Mouse (Mus musculus) cerebellum, postnatal 14 days (tissue): ENCODE results near the gene Fyn.

Source experiments
- DNase-seq, 2 experiments: peaks; one replicate each; pipeline ENCODE4 v3.0.0; 2021; ENCODE audit warnings: mixed read lengths in 2 of 2

Gene Fyn

DNA sequence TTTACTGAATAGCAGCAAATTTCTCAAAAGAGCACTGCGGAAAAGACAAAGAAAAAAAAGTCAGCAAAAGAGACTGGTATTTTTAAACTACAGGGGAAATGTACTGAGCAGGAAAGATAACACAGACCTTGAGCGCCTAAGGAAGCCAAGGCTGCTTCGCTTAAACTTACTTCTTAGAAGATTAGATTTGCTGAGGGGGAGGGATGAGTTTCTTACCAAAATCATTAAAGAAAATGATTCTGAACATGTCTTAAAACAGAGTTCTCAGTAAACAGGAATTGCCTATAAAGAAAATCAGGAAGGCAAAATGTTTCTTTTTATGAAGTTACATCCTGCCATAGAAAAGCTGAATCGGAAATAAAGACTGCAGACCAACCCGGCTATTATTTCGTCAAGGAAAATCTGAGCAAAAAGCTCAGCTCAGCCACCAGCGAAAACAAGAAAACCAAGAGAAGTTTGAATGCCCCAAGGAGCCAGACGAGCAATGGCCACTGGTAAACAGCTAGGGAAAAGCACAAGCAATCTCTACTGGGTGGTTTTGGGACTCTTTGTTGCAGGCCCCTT, at the start of gene Fyn:
TSS of gene Fyn (plus strand) at position 284 of the 564 bp plus-strand sequence.
- no peak for DNase-seq

DNA sequence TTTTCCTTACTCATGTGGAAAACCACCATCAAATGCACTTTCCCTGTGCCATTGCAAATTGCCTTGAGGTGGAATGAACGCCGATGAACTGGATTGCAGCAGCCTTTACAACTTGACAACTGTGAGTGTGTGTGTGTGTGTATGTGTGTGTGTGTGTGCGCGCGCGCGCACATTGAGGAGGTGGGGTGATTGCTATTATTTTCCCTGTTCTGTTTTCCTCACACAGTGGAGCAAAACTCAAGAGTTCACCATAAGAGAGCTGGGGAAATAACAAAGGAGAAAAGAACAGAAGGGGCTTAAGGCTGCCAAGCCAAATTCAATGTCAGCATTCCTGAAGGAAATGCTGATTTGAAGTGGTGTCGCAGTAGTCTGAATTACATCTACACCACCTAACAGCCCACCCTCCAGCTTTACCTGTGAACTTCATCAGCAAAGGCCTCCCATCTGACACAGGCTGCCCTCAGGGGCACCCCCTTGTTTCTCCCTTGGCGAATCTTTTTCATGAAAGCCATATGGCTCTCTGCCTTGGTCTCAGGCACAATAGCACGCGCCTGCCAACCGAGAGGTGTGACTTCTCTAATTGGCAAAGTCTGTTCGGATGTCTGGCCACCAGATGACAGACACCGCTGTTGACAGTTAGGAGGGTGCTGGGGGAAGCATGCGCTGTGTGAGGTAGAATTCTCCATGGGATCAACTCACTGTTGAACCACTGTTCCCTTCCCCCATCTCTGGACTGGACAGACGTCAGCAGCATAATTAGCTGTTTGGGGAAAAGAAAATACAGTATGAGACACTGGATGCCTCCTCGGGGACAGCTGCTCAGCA, 47.6 kb upstream of the Fyn start:
- peak; percentile 58 to 59 for DNase-seq

DNA sequence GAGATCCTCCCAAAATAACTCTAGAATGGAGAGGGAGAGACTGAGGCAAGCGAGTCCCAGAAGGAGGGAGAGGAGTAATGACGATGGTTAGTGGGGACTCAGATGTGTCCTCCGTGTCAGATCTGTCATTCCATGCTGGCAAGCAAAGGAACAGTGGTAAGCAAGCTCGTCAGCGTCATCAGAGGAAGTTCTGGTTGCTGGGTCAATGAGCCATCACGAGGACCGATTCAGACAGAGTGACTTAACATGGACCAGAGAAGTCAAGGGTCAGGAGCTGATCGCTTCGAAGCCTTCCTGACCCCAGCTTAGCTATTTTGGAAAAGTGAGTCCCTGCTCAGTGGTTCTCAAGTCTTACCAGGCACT, 47.1 kb upstream of the Fyn start:
- no peak for DNase-seq

DNA sequence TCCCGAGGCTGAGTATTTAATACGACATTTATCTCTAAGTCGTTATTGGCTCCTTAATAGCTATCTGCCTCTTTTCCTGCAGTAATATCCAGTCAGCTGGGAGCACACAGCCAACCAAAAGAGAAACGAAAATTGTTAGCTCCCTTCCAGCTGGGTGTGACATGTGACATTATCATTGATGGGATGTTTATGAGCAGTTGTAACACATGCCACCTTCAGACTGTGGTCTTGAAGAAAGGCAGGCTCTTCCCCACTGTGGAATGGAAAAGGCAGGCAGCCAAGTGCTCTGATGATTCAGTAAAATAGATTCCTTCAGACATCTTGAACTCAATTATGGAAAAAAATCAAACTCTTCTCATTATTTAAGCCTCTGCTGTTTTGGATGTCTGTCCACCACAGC, 46.5 kb upstream of the Fyn start:
- DNase-seq = peak; percentile 10 to 29

DNA sequence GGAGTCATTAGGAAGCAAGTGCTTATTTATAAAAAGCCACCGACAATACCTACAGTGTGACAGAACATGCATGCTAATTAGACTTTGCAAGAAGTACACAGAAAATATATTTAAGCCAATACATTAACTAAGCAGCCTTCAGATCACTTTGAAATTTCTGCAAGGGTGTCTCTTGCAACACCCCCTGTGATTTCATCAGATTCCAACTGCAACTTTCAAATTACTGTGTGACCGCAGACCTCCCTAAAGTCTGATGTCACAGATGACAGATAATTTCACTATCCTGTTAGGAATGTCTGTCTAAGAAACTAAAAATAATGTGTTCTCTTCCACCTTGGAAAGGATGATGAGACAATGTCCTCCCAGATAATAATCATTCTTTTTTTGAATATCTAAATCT, 44.4 kb upstream of the Fyn start:
- DNase-seq = no peak

DNA sequence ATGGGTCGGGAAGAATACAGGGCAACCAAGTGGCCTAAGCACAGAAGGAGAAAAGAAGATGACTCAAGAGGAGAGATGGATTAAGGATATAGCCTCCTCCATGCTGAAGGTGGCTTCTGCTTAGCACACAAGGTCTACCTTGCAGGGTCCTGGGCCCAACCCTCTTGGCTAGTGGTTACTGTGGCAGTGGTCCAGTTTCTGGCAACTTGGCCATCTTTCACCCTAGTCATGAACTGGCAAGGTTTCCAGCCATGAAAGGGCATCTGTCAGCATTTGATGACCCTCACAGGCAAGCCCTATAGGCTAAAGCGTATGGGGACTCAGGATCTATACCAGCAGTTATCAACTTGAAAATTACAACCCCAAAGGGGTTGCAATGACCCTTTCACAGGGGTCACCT, 40.0 kb upstream of the Fyn start:
- peak; percentile 43 to 45 for DNase-seq

DNA sequence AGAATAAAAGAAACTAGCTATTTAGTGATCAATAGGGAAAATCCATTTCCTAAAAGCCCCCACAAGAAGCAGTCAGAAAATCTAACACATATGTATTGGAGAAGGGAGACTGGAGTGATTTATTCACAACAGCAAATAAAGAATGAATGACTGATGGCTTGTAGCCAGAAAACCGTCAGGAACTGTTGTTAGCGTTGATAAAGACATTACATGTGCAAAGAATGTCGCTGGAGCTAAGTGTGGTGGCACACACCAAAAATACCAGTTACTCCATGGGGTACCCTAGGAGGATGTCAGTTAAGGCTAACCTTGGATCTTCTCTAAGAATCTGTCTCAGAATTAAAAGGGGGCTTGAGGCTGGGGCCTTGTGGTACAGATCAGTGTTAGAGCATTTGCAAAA, 34.3 kb upstream of the Fyn start:
- no peak for DNase-seq

DNA sequence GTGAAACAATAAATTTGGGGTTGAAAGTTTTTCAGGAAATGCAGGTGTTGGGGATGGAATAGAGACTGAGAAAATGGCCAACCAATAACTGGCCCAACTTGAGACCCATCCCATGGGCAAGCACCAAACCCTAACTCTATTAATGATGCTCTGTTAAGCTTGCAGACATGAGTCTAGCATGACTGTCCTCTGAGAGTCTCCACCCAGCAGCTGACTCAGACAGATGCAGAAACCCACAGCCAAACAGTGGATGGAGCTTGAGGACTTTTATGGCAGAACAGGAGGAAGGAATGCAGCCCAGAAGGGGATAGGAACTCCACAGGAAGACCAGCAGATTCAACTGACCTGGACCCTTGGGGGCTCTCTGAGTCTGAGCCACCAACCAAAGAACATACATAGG, 32.8 kb upstream of the Fyn start:
- no peak for DNase-seq

DNA sequence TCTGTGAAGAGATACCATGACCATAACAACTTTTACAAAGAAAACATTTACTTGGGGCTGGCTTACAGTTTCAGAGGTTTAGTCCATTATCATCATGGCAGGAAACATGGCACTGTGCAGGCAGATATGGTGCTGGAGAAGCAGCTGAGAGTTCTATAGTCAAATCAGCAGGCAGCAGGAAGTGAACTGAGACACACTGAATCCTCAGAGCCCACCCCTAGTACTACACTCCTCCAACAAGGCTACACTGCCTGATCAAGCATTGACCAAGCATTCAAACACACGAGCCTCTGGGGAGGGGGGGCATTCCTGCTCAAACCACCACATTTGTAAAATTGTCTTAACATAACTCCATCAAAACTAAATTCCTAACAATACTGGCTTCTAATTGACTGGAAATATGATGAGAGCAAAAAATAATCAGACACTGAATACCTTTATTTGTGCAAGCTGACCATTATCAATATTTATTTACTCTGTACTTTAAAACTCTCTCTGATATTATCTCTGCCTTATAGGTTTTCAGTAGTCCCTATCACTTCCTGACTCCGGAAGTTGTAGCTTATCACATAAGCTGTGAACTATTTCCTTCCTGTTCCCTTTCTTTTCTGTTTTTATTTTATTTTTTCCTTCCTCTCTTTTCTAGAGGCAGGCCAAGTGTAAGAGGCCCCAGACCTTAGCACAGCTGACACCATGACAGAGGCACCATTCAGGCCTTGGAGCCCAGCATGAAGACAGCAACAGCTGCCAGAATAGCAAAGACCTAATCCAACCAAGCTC, 29.3 kb upstream of the Fyn start:
- no peak for DNase-seq

DNA sequence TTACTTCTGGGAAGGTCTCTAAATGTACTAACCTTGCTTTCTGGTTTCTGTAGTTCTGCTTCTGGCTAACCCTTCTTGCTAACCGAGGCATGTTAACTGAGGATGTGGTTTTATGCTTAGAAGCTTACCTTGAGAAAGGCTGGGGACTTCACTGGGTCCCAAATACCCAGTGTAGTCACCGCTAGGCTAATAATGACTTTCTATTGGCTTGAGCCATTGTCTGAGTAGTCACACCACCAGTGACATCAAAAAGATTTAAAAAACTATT, 28.8 kb upstream of the Fyn start:
- no peak for DNase-seq

DNA sequence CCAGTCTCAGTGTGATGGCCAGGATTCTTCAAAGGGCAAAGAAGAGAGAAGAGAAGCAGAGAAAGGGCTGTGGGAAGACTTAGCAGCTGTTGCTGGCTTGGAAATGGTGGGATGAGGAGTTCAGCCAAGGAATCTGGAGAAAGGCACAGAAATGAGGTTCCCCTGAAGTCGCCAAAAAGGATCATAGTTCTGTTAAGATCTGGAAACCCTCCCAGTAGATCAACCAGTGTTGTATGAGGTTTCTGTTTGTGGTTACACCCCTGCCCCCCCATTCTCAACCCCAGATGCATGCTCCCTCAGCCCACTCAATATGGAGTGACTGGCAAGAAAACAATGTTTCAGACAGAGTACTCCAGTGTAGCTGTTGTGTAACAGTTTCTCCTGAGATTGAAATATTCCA, 25.1 kb upstream of the Fyn start:
- DNase-seq = no peak

DNA sequence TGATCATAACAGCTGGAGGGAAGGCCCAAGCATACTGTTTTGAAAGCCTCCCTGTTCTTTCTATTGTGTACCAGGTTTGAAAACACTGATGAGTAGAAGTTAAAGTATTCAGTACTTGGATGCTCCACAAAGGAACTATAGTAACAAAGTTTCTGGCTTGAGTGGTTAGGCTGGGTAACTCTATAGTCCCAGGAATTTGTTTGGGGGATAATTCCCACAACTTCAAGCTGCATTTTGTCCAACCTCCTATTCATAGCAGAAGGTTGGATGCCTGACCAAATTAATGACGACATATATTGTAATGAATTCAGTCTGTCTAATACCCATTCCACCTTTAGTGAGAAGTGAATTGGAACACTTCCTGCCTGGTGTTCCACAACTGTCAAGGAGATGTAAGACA, 22.7 kb upstream of the Fyn start:
- DNase-seq = no peak

DNA sequence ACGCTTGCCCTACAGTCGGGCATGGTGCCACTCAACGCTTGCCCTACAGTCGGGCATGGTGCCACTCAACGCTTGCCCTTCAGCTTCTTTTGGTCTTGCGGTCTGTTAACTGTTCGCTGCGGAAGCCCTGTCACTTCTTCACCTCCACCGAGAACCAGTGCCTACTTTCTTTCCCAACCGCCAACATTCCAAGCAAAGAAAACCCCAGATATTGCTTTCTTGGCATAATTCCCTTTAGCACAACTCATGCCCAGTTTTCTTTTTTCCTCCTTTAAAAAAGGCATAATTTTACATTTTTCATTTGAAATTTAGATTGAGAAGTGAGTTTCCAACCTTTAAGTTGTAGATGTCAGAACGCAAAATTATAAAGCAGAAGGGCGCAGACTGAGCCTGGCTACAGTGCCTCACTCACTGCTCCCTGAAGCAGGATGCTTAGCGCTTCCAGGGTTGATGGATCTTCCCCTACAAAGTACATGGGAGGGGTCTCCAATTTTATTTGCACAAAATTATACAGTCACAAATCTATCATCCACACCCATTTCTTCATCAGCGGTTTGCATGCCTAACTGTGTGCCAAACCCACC, 18.8 kb upstream of the Fyn start:
- DNase-seq = no peak

DNA sequence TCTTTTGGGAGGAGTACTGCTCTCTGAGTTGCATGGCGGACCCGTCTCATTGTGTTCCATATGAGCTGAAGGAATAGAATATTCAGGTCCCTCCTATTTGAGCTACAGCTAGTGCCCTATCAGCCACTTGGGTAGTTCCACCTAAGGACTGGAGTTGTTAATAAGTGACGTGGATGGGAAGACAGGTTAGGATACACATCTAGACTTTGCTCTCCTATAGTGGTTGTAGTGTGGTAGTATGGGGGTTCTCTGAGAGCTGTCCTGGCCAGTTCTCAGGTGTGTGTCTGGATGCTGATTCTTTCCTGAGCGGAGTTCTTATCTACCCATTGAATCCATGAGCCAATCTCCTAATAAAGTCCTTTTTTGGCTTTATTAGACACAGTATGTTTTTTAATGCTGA, 4.5 kb upstream of the Fyn start:
- DNase-seq = no peak

DNA sequence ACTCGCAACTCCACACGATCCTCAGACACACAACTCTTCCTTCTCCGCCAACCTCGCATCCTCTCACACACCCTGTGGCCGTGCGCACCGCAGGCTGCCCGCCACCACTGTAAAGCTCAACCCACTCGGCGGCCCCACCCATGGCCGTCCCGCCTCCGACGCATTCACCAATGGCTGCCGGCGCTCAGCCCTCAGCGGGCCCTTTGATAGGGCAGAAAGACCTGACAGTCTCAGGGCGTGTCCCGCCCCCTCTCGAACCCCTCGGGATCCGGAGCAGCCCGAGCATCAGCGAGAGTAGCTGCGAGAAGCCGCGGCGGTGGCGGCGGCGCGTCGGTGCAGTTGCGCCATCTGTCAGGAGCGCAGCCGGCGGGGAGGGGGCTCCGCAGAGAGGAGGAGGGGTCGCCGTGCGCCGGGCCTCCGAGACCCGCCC, 862 bp downstream of the Fyn start:
- DNase-seq = peak; percentile 95 to 96

DNA sequence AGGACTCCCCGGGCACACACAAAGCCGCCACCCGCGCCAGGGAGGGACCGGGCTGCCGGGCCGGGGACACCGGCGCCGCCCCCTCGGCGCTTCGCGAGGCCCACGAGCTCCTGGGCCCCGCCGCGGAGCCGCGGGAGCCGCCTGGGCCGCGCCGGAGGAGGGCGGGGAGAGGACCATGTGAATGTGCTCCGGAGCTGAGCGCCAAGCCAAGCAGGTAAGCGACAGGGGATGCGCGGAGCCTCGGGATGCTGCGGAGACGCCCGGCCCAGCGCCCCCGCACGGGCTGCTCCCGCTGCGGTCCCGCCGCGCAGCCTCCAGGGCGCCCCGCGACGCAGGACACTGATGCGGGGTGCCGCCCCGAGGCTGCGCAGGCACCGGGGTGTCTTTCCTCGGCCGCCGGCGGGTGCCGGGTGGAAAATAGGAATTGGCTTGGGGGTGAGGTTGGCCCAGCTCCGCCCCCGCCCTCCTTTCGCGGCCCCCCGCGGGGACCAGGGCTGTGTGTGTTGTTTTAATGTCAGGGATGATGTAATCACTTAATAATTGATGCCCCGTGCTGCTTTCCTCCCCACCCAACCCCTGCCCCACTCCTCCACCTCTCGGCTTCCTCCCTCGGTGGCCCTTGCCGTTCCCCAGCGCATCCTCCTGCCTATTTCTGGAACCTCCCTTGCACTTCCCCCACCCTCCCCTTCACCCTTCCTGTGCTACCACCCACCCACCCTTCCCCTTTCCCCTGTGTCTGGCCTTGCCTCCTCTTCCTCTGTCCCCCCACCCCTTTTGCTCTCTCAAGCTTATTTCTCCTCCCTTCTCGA, 1.5 kb downstream of the Fyn start:
- peak; percentile 75 to 77 for DNase-seq

DNA sequence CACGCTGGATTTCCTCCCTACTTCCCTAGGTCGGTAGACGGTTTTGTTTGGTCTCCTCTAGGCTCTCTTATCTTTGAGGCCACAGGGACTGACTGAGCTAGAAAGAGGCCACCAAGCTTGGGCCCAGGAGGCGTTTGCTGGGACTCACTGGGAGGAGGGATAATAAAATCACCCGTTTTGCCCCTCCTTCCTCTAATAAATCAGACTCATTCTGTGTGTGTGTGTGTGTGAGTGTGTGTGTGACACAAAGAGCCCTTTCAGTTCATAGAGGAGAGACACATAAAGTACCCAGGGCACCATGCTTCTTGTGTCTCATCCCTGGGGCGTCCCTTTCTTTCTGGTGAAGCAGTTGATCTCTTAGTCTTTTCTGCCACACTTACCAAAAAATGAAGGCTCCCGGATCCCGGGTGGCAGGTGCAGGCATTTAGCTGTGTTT, 2.1 kb downstream of the Fyn start:
- peak; percentile 53 to 56 for DNase-seq

DNA sequence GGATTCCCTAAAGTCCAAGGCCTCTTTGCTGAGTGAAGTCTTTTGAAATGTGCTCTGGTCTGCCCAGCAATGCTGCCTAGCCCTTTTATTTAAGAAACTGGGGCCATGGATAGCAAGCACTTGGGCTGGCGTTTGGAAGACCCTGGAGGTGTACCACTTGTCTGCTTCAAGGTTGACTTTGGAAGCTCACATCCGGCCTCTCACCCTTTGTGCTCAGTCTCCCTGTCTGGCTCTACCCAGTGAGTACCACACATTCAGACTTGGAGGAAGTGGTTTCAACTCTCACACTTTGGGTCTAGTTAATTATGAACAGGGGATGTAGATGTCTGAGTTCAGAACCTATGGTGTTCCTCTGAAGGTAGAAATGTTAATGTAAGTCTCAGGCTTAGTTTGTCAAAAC, 2.8 kb downstream of the Fyn start:
- no peak for DNase-seq

DNA sequence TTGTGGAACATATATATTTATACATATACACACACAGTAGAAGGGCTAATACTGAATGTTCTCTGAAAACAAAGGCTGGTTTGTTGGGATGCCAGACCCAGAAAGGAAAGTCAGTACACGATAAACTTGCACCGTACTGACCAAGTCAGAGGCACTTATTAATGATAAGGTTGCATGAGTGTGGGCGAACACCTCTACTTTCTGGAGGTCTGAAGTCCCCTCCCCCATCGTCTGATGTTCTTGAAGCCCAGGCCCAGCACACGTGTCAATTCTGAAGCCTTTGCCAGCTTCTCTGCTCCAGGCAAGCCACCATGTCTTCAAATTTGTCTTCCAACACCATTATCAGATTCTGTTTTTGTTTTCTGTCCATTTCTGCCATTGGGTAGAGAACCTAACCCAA, 3.3 kb downstream of the Fyn start:
- no peak for DNase-seq

DNA sequence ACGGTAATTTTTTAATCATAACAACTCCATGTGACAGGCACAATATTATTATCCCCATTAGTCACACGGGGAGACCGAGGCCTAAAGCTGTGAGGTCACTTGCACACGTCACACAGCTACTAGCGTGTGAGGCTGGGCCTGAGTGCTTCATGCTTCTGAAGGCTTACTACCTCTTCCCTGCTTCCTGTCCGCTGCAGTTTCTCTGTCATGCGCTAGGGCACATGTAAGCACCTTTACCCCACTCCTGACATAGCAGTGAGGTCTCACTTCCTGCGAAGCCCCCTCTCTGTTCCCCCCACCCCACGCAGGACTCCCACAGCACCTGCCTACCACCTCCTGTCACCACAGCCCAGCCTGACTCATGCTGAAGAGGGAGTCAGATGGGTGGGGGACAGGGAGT, 8.0 kb downstream of the Fyn start:
- peak in 1 of 2 experiments; percentile 2 for DNase-seq

DNA sequence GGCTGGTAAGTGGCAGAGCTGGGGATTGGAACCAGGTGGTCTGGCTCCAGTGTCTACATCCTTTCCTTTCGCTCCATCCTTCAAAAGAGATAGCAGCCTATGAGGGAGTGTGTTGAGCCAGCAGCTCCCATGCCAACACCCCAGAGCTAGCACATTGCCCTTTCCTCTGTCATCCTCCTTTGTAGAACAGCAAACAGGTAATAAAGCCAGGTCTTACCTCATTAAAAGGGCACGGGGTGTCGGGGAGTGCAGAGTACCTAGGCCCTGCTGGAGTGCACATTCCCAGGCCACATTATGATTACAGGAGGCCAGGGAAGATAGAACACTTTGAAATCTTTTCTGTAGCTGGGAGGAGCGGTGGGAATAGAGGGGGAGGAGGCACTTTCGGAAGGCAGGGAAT, 8.6 kb downstream of the Fyn start:
- peak in 1 of 2 experiments; percentile 4 for DNase-seq

DNA sequence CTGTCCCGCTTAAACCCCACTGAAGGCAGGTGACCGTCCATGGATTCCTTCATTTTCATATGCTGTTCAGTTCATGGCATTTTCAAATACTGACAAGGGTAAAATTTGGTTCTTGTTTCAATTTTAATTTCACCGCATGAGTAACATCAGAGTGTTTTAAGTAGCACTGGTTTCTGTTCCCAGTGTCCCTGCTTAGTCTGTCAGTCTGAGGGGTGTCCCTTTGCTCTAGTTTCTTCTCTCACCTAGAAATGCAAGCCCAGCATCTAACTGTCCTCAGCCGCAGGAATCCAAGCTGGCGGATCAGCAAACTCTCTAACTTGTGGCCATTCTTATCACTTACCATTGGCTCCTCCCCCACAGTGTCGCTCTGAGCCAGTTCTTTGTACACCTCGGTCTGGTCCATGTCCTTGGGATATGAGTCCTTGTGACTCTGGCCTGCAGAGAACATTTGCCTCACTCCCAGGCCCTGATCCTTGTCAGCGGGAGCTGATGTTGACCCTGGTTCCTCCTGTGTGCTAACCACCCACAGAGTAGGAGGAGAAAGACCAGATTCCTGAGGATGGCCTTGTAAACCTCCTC, 9.5 kb downstream of the Fyn start:
- peak in 1 of 2 experiments; percentile 1 for DNase-seq

DNA sequence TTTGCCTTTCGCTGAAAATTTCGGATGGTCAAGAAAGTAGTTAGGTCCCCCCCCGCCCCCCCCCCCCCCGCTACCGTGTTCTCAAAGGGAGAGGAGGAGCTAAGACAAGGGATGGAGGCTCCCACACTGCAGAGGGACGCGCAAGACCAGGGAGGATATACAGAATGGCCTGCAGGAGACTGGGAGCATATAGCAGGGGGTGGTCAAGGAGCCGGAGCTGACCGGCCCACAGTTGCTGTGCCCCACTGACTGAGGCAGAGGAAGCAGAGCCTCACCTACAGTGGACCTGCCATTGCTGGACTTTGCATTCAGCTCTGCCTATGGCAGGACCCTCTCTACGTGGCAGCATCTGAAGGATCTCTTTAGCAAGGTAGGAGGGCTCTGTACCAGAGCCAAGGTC, 10.6 kb downstream of the Fyn start:
- DNase-seq = peak in 1 of 2 experiments; percentile 1
